Mouse (Mus musculus): ENCODE data around the gene Gm17349. TPM values are rescaled to one million over a fixed set of nuclear protein-coding genes. Genes with fewer than 3 reads are reported as not detected.
"Not testable (repeated sequence)": the region's sequence is repeated elsewhere in the genome, so short reads cannot be mapped to it uniquely, and the experiment has no call there.

The Gm17349 gene
- polyA plus RNA-seq, 1 experiment from 2014 or later: not detected

GRCm38 (mm10) chr15:99704041-99704681 lies 1.1 kb downstream of the Gm17349 start:
- DNase-seq (peak; percentile 21), ATAC-seq (ENCODE audit: insufficient read depth) (no peak)
- Histone ChIP-seq H3K27ac (ENCODE audit: low read depth) (peak overlapping the region; percentile 46; the same call in 1 of the 2 replicates), H3K4me2 (peak overlapping the region; percentile 29; the same call in 1 of the 2 replicates), H3K9ac (peak overlapping the region; percentile 16; the same call in 1 of the 2 replicates), H3K4me3 (ENCODE audit: low read depth, low read length) (peak overlapping the region; percentile 4; the same call in 1 of the 2 replicates), H3K36me3 (ENCODE audit: insufficient read depth) (peaks cover 54% of the 10 kb centered on the region), H3K27me3 (ENCODE audit: insufficient read depth, low read length) (no peaks in the 10 kb centered on the region), H3K4me1 (ENCODE audit: insufficient read depth) (peaks cover 4% of the 10 kb centered on the region; the same call in 1 of the 2 replicates), H3K9me3 (ENCODE audit: low read depth, low read length) (no peaks in the 10 kb centered on the region)
- no peak for TF ChIP-seq CTCF (IDR thresholded peaks at IDR 0.05; ENCODE audit: low read depth)
- 53% methylated on average over 23 of the region's 23 CpGs for WGBS

- peaks cover 49% of the 10 kb centered on the region for H3K36me3 ChIP-seq (ENCODE audit: insufficient read depth)
- peak overlapping the region; percentile 71 for H3K4me2 ChIP-seq
- WGBS: 75% methylated on average over 5 of the region's 5 CpGs
- TF ChIP-seq CTCF (IDR thresholded peaks at IDR 0.05; ENCODE audit: low read depth): no peak
- ATAC-seq (ENCODE audit: insufficient read depth): no peak
- H3K4me1 ChIP-seq (ENCODE audit: insufficient read depth): peaks cover 4% of the 10 kb centered on the region; the same call in 1 of the 2 replicates
- no peaks in the 10 kb centered on the region for H3K9me3 ChIP-seq (ENCODE audit: low read depth, low read length)
- no peak for DNase-seq
- H3K4me3 ChIP-seq (ENCODE audit: low read depth, low read length): no peak overlapping the region
- H3K9ac ChIP-seq: peak overlapping the region; percentile 94; the same call in 1 of the 2 replicates
- peak overlapping the region; percentile 42; the same call in 1 of the 2 replicates for H3K27ac ChIP-seq (ENCODE audit: low read depth)
- H3K27me3 ChIP-seq (ENCODE audit: insufficient read depth, low read length): no peaks in the 10 kb centered on the region
These were observed 1.6 kb downstream of the Gm17349 start for GRCm38 (mm10) chr15:99703676-99704040.

GRCm38 (mm10) chr15:99703104-99703503 lies 2.2 kb downstream of the Gm17349 start:
- Histone ChIP-seq H3K4me3 (ENCODE audit: low read depth, low read length) (peak overlapping the region; percentile 83), H3K4me2 (peak overlapping the region; percentile 71), H3K9me3 (ENCODE audit: low read depth, low read length) (no peaks in the 10 kb centered on the region), H3K36me3 (ENCODE audit: insufficient read depth) (peaks cover 43% of the 10 kb centered on the region), H3K27ac (ENCODE audit: low read depth) (no peak overlapping the region), H3K4me1 (ENCODE audit: insufficient read depth) (peaks cover 4% of the 10 kb centered on the region; the same call in 1 of the 2 replicates), H3K27me3 (ENCODE audit: insufficient read depth, low read length) (no peaks in the 10 kb centered on the region), H3K9ac (peak overlapping the region; percentile 94)
- 59% methylated on average over 9 of the region's 9 CpGs for WGBS
- ATAC-seq (ENCODE audit: insufficient read depth) (no peak), DNase-seq (no peak)
- TF ChIP-seq CTCF (IDR thresholded peaks at IDR 0.05; ENCODE audit: low read depth): no peak

DNA sequence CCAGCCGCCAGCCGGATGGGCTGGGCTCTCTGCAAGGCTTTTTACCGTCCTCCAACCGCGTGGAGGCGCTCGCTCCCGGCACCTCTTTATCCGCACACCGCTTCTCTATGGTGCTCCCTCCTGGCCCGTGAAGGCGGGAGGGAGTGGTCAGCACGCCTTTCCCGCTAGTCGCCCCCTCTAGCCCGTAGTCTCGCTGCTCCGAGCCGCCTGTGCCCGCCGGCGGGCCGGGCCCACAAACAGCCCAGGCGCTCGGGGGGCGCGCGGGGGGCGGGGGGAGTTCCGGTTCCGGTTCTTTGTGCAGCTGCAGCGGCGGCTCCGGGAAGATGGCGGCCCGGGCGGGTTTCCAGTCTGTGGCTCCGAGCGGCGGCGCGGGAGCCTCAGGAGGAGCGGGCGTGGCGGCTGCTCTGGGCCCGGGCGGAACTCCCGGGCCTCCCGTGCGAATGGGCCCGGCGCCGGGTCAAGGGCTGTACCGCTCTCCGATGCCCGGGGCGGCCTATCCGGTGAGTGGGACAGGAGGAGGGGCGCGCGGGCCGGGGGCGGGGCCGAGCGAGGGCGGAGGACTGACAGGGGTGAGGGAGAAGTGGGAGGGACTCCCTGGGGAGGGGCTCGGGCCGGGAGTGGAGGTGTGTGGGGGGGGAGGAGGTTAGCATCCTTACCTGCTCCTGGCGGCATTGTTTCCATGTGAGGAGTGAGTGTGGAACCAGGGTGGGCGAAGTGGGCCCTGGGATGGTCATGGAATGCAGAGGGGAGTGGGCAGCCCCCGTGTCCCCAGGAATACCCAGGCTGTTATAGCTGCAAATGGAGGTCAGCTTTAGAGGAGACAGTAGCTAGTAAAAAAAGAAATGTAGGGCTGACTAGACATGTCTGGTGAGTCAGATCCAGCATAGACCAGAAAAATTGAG lies 3.0 kb downstream of the Gm17349 start, which contains the start of gene Smarcd1:
Gene Smarcd1 (plus strand): TSS at position 131 of the 902 bp plus-strand sequence.
- H3K9me3 ChIP-seq (ENCODE audit: low read depth, low read length): no peaks in the 10 kb centered on the region
- H3K4me1 ChIP-seq (ENCODE audit: insufficient read depth): peaks cover 4% of the 10 kb centered on the region; the same call in 1 of the 2 replicates
- peak within 1 kb of the TSS; percentile 83 for H3K4me3 ChIP-seq (ENCODE audit: low read depth, low read length)
- peak within 1 kb of the TSS; percentile 97 for H3K27ac ChIP-seq (ENCODE audit: low read depth)
- DNase-seq: peak; percentile 97
- peak; percentile 83 for TF ChIP-seq CTCF (IDR thresholded peaks at IDR 0.05; ENCODE audit: low read depth)
- peaks cover 35% of the 10 kb centered on the region for H3K36me3 ChIP-seq (ENCODE audit: insufficient read depth)
- WGBS: under 1% methylated on average over 71 of the region's 71 CpGs
- no peaks in the 10 kb centered on the region for H3K27me3 ChIP-seq (ENCODE audit: insufficient read depth, low read length)
- peak; percentile 98 for ATAC-seq (ENCODE audit: insufficient read depth)
- peak within 1 kb of the TSS; percentile 94 for H3K9ac ChIP-seq
- H3K4me2 ChIP-seq: peak within 1 kb of the TSS; percentile 71

GRCm38 (mm10) chr15:99701640-99701998 lies 3.7 kb downstream of the Gm17349 start:
- ATAC-seq (ENCODE audit: insufficient read depth): peak; percentile 0; the same call in 1 of the 2 replicates
- Histone ChIP-seq H3K9ac (peak overlapping the region; percentile 94), H3K4me2 (peak overlapping the region; percentile 71), H3K36me3 (ENCODE audit: insufficient read depth) (peaks cover 29% of the 10 kb centered on the region), H3K4me3 (ENCODE audit: low read depth, low read length) (peak overlapping the region; percentile 83)
- H3K27me3 ChIP-seq (ENCODE audit: insufficient read depth, low read length); H3K27ac ChIP-seq (ENCODE audit: low read depth); H3K9me3 ChIP-seq (ENCODE audit: low read depth, low read length); DNase-seq; H3K4me1 ChIP-seq (ENCODE audit: insufficient read depth): not testable (repeated sequence)
- 38% methylated on average over 16 of the region's 16 CpGs for WGBS

DNA sequence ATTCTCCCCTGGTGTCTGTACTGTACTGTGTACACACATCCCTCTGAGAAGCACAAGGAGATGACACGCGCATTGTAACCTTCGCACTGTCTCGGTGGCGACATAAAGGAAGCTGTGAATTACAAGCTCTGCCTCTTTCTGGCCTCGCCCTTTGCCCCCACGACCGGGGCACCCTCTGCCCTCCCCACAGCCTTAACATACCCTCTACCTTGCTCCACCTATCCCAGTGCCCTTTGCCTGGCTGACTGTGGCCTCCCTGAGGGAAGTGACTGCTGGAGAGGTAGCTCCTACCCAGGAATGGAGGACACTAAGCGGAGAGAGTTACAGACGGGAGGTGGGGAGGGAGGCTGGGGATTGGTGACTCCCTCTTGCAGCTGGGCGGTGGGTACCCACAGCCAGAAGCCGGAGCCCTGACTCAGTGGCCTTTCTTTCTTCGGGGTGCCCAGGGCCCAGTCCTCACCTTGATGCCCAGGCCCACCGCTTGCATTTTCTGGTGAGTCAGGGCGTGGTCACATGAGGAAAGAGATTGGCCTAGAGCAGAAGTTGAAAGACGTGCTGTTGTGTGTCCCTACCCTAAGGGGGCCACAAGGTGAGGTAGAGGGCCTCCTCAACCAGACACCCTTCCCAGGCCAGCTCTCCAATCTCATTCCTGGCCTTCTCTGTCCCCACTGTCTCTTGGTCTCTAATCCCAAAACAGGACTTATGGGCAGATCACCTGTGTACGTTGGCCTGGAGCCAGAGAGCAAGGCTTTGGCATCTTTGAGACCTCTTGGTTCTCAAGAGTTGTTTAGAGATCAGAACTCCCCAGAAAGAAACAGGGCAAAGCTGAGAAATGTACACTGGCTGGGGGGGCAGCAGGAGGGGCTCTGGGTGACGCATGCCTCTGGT lies 4.8 kb downstream of the Gm17349 start:
- Histone ChIP-seq H3K27ac (ENCODE audit: low read depth) (no peak overlapping the region), H3K4me1 (ENCODE audit: insufficient read depth) (peaks cover 4% of the 10 kb centered on the region; the same call in 1 of the 2 replicates), H3K9ac (no peak overlapping the region), H3K4me3 (ENCODE audit: low read depth, low read length) (no peak overlapping the region), H3K27me3 (ENCODE audit: insufficient read depth, low read length) (no peaks in the 10 kb centered on the region), H3K4me2 (no peak overlapping the region), H3K9me3 (ENCODE audit: low read depth, low read length) (no peaks in the 10 kb centered on the region), H3K36me3 (ENCODE audit: insufficient read depth) (peaks cover 20% of the 10 kb centered on the region)
- 83% methylated on average over 18 of the region's 18 CpGs for WGBS
- DNase-seq (no peak), ATAC-seq (ENCODE audit: insufficient read depth) (no peak)
- TF ChIP-seq CTCF (IDR thresholded peaks at IDR 0.05; ENCODE audit: low read depth): no peak
